Mouse (Mus musculus) heart, postnatal 4 days (tissue): ENCODE measurements around the gene H2-DMb1. TPM values are rescaled to one million over a fixed set of nuclear protein-coding genes. Genes with fewer than 3 reads are reported as not detected.
A peak's percentile ranks its signal among the peaks of the same experiment; 100 is the strongest.

Source experiments
- DNase-seq: peaks from one replicate; pipeline ENCODE4 v3.0.0; 2021
- total RNA-seq, 2 experiments: library from RNA; stranded (reverse); gene quantifications; 2 replicates each; pipeline ENCODE4 v1.2.3; 2021

The H2-DMb1 gene
- total RNA-seq, 2 experiments from 2014 or later = 0.26 to 0.68 TPM

- no peak for DNase-seq
These were observed 43.6 kb downstream of the H2-DMb1 start for GRCm38 (mm10) chr17:34196491-34196890.

DNA sequence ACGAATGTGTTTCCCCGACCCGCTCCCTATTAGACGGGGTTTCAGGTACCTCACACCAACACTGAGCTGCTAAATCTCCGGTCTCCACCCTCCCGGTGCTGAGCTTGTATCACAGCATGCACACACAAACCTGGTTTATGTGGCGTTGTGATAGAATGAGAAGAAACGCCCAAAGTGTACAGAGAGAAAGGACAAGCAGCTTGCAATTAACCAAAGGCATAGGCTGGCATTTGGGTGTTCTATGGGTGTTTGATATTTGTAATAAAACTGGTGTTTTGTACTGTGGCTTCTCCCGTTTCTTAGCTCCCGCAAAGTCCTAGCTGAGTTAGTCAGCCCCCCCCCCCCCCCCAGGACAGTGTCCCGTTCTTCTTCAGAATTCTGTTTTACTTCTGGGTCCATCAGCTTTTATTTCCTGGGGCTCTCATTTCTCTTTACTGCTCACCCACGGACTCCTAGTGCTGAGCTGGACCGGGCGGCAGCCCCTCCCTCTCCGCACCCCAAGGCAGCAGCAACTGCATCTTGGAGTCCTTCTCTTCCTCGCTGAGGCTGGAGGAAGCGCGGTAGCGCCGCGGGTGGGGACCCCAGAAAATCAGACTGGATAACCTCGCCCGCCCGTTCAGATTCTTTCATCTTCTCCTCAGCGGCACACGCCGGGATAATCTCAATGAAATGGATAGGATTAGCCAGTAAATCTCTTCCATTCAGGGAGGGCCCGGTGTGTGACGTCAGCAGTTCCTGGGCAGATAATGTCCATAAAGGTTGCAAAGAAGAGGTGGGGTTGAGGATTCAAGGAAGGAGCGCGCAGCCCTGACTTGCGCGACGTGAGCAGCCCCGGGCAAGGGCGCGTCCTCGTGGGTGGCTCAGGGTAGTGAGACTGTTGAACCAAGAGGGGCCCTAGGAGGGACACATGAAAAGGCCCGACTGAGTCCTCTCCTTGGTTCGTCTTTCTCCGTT is 44.3 kb downstream of the H2-DMb1 start, which contains the start of gene Psmb8:
Gene Psmb8, plus strand, starts transcription at position 781 of the 954 bp plus-strand sequence.
- DNase-seq = peak; percentile 92

GRCm38 (mm10) chr17:34197904-34198520 is 45.1 kb downstream of the H2-DMb1 start:
- peak; percentile 50 for DNase-seq

GRCm38 (mm10) chr17:34198521-34198912 is 45.6 kb downstream of the H2-DMb1 start:
- no peak for DNase-seq

GRCm38 (mm10) chr17:34199050-34199619 is 46.3 kb downstream of the H2-DMb1 start:
- no peak for DNase-seq

GRCm38 (mm10) chr17:34200047-34200446 is 47.2 kb downstream of the H2-DMb1 start:
- DNase-seq = no peak

GRCm38 (mm10) chr17:34200772-34201505 is 48.1 kb downstream of the H2-DMb1 start:
- no peak for DNase-seq

- DNase-seq = no peak
These were observed 48.7 kb downstream of the H2-DMb1 start for GRCm38 (mm10) chr17:34201506-34202055.

DNA sequence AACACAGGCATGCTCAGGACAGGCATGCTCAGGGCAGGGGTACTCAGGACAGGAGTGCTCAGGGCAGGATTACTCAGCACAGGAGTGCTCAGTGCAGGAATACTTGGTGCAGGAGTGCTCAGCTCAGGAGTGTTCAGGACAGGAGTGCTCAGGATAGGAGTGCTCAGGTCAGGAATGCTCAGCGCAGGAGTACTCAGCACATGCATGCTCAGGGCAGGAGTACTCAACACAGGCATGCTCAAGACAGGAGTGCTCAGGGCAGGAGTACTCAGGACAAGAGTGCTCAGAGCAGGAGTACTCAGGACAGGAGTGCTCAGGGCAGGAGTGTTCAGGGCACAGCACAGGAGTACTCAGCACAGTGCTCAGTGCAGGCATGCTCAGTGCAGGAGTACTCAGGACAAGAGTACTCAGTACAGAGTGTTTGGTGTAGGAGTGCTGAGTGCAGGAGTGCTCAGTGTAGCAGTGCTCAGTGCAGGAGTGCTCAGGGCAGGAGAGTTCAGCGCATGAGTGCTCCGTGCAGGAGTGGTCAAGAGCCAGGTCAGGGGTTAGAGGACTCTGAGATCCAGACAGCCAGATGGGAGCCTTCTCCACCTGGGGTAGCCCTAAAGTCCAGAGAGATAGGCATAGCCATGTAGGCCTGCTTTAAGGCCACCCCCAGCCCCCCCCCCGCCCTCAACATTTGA is 50.0 kb downstream of the H2-DMb1 start:
- no peak for DNase-seq

- DNase-seq = no peak
These were observed 50.6 kb downstream of the H2-DMb1 start, which contains the start of gene Tap2 for GRCm38 (mm10) chr17:34203444-34203843. Gene Tap2, plus strand, starts transcription at chr17:34203527.

GRCm38 (mm10) chr17:34204303-34205010 is 51.6 kb downstream of the H2-DMb1 start:
- DNase-seq = peak; percentile 94

DNA sequence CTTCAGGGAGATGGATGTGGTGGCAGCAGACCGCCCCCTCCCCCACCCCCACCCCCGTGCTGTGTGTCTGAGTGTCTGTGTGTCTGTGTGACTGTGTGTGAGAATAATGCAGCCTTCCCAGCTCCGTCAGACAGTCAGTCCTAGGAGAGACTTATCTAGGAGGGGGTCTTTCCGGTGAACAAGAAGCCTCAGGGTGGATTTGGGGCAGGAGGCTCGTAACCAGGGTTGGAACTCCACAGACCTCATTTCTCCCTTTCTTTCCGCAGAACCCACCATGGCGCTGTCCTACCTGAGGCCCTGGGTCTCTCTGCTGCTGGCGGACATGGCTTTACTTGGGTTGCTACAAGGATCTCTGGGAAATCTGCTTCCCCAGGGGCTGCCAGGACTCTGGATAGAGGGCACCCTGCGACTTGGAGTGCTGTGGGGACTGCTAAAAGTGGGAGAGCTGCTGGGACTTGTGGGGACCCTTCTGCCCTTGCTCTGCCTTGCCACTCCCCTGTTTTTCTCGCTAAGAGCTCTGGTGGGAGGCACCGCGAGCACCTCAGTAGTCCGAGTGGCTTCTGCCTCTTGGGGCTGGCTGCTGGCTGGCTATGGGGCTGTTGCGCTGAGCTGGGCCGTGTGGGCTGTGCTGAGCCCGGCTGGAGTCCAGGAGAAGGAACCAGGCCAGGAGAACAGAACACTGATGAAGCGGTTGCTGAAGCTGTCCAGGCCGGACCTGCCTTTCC is 52.3 kb downstream of the H2-DMb1 start:
- DNase-seq = peak; percentile 45

- no peak for DNase-seq
These were observed 52.9 kb downstream of the H2-DMb1 start for GRCm38 (mm10) chr17:34205746-34206176.

- DNase-seq = no peak
These were observed 53.9 kb downstream of the H2-DMb1 start for GRCm38 (mm10) chr17:34206731-34207130.

DNA sequence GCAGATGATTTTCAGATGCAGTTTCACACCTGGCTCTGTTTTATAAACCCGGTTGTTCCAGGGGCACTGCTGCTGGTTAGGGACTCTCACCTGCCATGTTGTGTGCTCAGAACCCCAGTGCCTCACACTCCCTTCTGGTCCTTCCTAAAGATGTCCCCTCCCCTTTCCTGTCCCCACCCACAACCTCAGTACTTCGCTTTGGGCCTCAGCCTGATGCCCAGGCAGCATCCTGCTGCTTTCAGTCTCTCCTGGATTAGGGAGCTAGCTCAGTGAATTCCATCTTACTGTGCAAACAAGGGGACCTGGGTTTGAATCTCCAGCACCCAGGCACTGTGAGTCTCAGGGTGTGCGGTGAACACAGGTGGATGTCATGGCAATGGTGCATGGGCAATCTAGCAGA is 54.6 kb downstream of the H2-DMb1 start:
- no peak for DNase-seq

DNA sequence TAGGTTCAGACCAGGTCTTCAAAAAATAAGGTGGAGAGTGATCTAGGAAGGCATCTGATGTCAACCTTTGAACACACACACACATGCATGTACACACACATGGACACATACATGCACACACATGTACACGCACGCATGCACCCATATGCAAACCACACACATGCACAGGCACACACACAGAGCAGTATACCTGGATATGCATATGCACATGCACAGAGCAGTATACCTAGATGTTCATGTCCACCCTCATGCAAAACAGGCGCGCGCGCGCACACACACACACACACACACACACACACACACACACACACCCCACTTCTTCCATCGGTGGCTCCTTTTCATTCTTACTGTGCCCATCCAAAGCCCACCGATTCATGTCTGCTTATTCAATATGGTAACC is 55.0 kb downstream of the H2-DMb1 start:
- DNase-seq = peak; percentile 2

- peak; percentile 2 for DNase-seq
These were observed 55.5 kb downstream of the H2-DMb1 start for GRCm38 (mm10) chr17:34208421-34208820.

DNA sequence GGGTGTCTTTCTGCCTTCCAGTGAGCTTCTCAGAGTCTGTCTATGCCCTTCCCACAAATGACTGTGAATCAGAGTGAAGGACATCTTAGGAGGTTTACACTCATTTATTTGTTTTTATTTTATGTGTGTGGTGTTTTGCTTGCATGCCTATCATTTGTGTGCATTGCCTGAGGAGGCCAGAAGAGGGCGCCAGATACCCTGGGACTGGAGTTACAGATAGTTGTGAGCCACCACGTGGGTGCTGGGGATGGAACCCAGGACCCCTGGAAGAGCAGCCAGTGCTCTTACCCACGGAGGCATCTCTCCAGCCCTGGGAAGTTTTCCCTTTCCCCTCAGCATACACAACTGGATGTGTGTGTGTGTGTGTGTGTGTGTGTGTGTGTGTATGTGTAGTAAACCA is 56.8 kb downstream of the H2-DMb1 start:
- peak; percentile 2 for DNase-seq
